Mouse (Mus musculus) CD4-positive naive resting alpha-beta T cell, adult 76 days (primary cell): Measurements from ENCODE around the gene Tnfaip2. TPM values are rescaled to one million over a fixed set of nuclear protein-coding genes. Genes with fewer than 3 reads are reported as not detected.

Experiments
- total RNA-seq: library from RNA; stranded (reverse); gene quantifications from one replicate; pipeline ENCODE4 v1.2.4, GENCODE M21; 2023

Tnfaip2 gene
- 3.2 TPM for total RNA-seq

DNA sequence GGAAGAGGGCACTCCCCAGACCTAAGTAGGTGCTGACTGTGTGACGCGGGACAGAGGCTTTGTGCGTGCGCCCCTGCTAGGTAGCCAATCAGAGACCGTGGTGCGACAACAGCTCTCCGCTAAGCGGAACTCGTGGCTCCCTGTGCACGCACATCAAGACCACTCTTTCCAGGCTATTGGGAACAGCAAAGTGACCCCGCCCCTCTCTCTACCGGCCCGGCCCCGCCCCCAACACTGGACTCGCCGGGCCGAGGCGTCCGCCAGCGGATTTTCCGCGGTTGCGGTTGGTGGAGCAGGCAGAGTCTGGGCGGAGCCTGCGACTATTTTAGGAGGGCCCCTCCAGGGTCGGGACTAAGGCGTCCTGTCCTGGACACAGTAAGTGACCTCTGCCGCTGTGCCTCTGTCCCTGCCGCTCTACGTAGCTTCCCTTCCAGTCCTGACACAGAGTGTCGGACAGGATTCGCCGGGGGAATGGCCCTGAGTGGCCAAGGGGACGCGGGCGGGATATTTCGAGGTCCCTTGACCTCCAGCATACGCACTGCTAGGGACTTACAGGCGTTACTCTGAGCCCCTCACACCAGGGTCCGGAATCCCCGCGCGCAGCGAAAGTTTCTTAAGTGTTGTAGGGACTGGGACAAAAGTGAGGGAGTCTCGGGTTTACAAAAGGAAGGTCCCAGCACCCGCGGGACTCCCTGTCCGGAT is at the start of gene Tnfaip2:
TSS of gene Tnfaip2 (plus strand) at position 161 of the 702 bp plus-strand sequence.

DNA sequence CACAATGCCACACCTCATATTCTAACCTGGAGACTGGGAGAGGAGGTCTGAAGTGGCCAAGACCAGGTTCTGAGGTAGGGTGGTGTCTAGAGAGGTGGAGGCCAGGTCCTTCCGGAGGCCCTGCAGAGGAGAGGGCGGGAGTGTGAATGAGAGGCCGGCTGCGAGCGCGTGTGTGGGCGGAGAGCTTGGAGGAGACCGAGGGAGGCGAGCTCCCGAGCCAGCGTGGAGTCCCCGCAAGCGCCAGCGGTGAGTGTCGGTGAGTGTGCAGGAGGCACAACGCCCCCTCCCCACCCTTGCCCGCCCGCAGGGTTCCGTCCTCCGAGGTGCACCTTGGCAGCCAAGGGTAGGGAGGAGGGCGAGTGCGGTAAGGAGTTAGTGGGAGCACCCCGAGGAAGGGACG is 35.6 kb upstream of the Tnfaip2 start, which contains the start of gene Lbhd2:
TSS of gene Lbhd2 (plus strand) at position 188 of the 400 bp plus-strand sequence.

DNA sequence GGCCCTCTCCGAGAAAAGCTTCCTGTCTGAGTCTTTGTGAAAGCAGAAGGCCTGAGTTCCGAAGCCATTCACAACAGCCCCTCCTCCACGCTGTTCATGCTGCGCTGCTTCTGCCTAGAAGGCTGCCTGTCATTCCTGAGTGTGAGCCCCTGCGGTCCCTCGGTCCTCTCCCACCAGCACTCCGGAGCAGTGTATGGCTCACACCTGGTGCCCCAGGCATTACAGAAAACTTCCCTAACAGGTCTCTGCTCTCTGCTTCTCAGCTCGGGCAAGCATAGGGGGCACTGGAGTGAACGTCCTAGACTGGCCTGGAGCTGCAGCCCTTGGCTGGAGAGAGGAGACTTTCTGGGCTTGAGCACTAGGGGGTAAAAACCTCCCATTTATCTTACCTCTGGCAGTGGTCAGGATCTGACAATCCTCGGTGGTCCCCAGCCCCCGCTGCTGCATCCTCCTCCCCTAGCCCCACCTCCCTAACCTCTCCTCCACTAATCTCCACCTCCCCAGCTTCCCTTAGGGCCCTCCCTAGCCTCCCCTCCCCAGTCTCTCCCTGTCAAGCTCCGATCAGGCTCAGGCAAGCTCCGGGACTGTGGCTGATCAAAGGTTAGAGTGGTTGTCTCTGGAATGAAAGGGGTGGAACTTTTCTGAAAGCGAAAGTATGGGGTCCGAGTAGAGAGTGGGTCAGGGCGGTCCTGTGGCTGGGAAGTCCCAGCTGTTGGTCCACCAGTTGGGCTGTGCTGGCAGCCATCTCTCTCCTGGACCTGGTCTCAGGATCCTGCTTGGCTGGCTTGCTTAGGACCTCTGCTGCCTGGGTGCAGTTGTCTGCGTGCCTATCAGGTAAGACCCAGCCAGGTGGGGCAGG is 25.1 kb upstream of the Tnfaip2 start, which contains the start of gene Exoc3l4:
TSS of gene Exoc3l4 (plus strand) at position 97 of the 859 bp plus-strand sequence.

GRCm38 (mm10) chr12:111485652-111486306 is 43.5 kb downstream of the Tnfaip2 start, which contains the start of gene Gm266:
Gene Gm266, minus strand, starts transcription at chr12:111485823.

Other genes starting within 250 kb of the Tnfaip2 start
- gene Amn, start 171.4 kb upstream of the Tnfaip2 start, total RNA-seq, result 2.7 TPM
- 4.0 TPM for gene Cdc42bpb, start 64.8 kb upstream of the Tnfaip2 start, total RNA-seq
- not detected for gene Lbhd2, start 35.7 kb upstream of the Tnfaip2 start, total RNA-seq
- not detected for gene Exoc3l4, start 25.5 kb upstream of the Tnfaip2 start, total RNA-seq
- gene Gm266, start 43.4 kb downstream of the Tnfaip2 start, total RNA-seq, result not detected
- gene Eif5, start 95.5 kb downstream of the Tnfaip2 start, total RNA-seq, result 792 TPM
- 68.3 TPM for gene Mark3, start 132.1 kb downstream of the Tnfaip2 start, total RNA-seq
- gene Ckb, start 229.9 kb downstream of the Tnfaip2 start, total RNA-seq, result 8.9 TPM
- 16.2 TPM for gene Trmt61a, start 235.6 kb downstream of the Tnfaip2 start, total RNA-seq